Mouse (Mus musculus) liver, adult 2 months (tissue): ENCODE data around the gene Syngr3.

ENCODE experiments used
- CTCF ChIP-seq: fragments of 200-500 bp; IDR thresholded peaks from 2 replicates; pipeline ENCODE4 v1.5.1; 2011; ENCODE audit warnings: low read depth, low read length, control low read depth
- POLR2A ChIP-seq: fragments of 200-500 bp; IDR thresholded peaks from 2 replicates; pipeline ENCODE4 v1.6.1; 2011; ENCODE audit warnings: low read length, control low read depth; ENCODE audit not compliant: insufficient read depth; ENCODE audit errors: extremely low read depth

- TF ChIP-seq CTCF (no peak), POLR2A (no peak)
These were observed 33.5 kb upstream of the Syngr3 start for GRCm38 (mm10) chr17:24723122-24723880.
